Mouse (Mus musculus) heart, adult 2 months (tissue): ENCODE measurements around the gene Gm47955. TPM values are rescaled to one million over a fixed set of nuclear protein-coding genes. Genes with fewer than 3 reads are reported as not detected.
"Not testable (repeated sequence)": the region's sequence is repeated elsewhere in the genome, so short reads cannot be mapped to it uniquely, and the experiment has no call there.

Experiments
- DNase-seq, 2 experiments: peaks; one replicate each; pipeline ENCODE4 v3.0.0; 2021
- H3K27ac ChIP-seq: fragments of 200-600 bp; 2 replicates; pipeline ENCODE4 v1.8.1; 2022
- H3K27me3 ChIP-seq: fragments of 200-500 bp; 2 replicates; pipeline ENCODE4 v1.6.1; 2012; ENCODE audit warnings: mild to moderate bottlenecking, low read length, inconsistent platforms, mixed read lengths; ENCODE audit not compliant: control insufficient read depth, insufficient read depth
- H3K36me3 ChIP-seq: fragments of 200-500 bp; 2 replicates; pipeline ENCODE4 v1.6.1; 2012; ENCODE audit warnings: low read length, inconsistent platforms; ENCODE audit not compliant: control insufficient read depth, insufficient read depth
- H3K4me1 ChIP-seq: fragments of 200-500 bp; 2 replicates; pipeline ENCODE4 v1.6.1; 2011; ENCODE audit warnings: low read length; ENCODE audit not compliant: control insufficient read depth, insufficient read depth
- H3K4me3 ChIP-seq: fragments of 200-600 bp; 2 replicates; pipeline ENCODE4 v1.8.1; 2022
- H3K79me2 ChIP-seq: fragments of 200-500 bp; replicated peaks from 2 replicates; pipeline ENCODE4 v1.6.1; 2012; ENCODE audit warnings: mild to moderate bottlenecking, inconsistent platforms, low read length, moderate library complexity, mixed read lengths; ENCODE audit not compliant: control insufficient read depth, insufficient read depth
- H3K9ac ChIP-seq: fragments of 200-500 bp; 2 replicates; pipeline ENCODE4 v1.6.1; 2012; ENCODE audit warnings: low read depth, mild to moderate bottlenecking, control low read depth, inconsistent platforms, low read length, mixed read lengths
- CTCF ChIP-seq: fragments of 200-600 bp; IDR thresholded peaks from 2 replicates; pipeline ENCODE4 v1.8.1; 2022; ENCODE audit warnings: antibody characterized with exemption, mild to moderate bottlenecking, moderate library complexity
- EP300 ChIP-seq: fragments of 200-500 bp; IDR thresholded peaks from 2 replicates; pipeline ENCODE4 v1.6.1; 2011; ENCODE audit warnings: low read depth, low read length, control low read depth; ENCODE audit not compliant: insufficient read depth
- POLR2A ChIP-seq: fragments of 200-500 bp; IDR thresholded peaks from 2 replicates; pipeline ENCODE4 v1.6.1; 2011; ENCODE audit warnings: mild to moderate bottlenecking, low read depth, low read length, control low read depth; ENCODE audit not compliant: insufficient read depth
- WGBS: fragments of 180-500 bp; shearing (Covaris S2); methylation state at CpG from one replicate; pipeline ENCODE4 v1.1.7; 2018; 5-methylcytosine and 5-hydroxymethylcytosine counted together
- intact Hi-C: fragments of 180-260 bp; cut with DNase I; formaldehyde crosslinking; loops from one replicate; pipeline ENCODE4 v1.15.1; 2025
- polyA plus RNA-seq: library from polyadenylated mRNA; depleted of rRNA; stranded (reverse); fragments of >200 nt; gene quantifications from 2 replicates; pipeline ENCODE4 v1.2.3, GENCODE M21; 2012
- total RNA-seq, 2 experiments: library from RNA; stranded (reverse); gene quantifications; 2 replicates each; pipeline ENCODE4 v1.2.3; 2021

The Gm47955 gene
- total and polyA plus RNA-seq, 3 experiments = not detected

- H3K4me1 ChIP-seq = no peaks in the 10 kb centered on the region
- H3K4me3 ChIP-seq = no peak overlapping the region
- no peaks in the 10 kb centered on the region for H3K27me3 ChIP-seq
- no peaks in the 10 kb centered on the region for H3K79me2 ChIP-seq
- 95% methylated on average over 5 of the region's 5 CpGs for WGBS
- no peak overlapping the region for H3K9ac ChIP-seq
- TF ChIP-seq POLR2A (no peak), CTCF (no peak)
- no peaks in the 10 kb centered on the region for H3K36me3 ChIP-seq
- H3K27ac ChIP-seq = no peak overlapping the region
- intact Hi-C loops = no loop called here
- no peak for DNase-seq
Measured at GRCm38 (mm10) chr1:82938666-82939065, 21.4 kb upstream of the Gm47955 start.

GRCm38 (mm10) chr1:82942505-82942904 is 17.6 kb upstream of the Gm47955 start:
- H3K9ac ChIP-seq, H3K4me3 ChIP-seq, DNase-seq, H3K4me1 ChIP-seq, H3K79me2 ChIP-seq, intact Hi-C loops, H3K27me3 ChIP-seq, H3K27ac ChIP-seq, H3K36me3 ChIP-seq: not testable (repeated sequence)
- 77% methylated on average over 2 of the region's 2 CpGs for WGBS

DNA sequence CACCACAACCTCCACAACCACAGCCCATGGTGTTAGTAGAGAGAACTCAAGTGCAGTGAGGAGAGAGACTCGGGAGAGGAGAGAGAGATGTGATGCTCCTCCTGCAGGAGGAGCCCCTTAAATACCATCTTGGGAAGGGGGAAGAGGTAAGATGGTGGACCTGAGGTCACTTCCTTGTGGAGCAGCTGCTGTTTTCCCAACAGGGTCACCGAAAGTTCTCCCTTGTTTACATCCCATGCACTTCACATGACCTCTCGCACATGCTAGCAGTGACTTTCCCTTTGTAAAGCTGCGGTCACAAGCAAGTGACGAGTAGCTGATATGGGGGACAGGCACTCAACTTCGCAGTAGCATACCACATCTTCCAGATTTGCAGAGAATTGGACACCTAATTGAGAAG is 16.8 kb upstream of the Gm47955 start, which contains the start of gene A030003K21Rik:
A030003K21Rik (minus strand) TSS at position 94 of the 400 bp plus-strand sequence.
- DNase-seq, H3K27me3 ChIP-seq: not testable (repeated sequence)
- WGBS = no CpG with 5 or more reads among the region's 6 CpGs

GRCm38 (mm10) chr1:82946029-82946428 is 14.1 kb upstream of the Gm47955 start:
- H3K36me3 ChIP-seq, H3K9ac ChIP-seq, DNase-seq, H3K27me3 ChIP-seq, intact Hi-C loops, H3K79me2 ChIP-seq, H3K4me3 ChIP-seq, H3K27ac ChIP-seq, H3K4me1 ChIP-seq: not testable (repeated sequence)
- 100% methylated on average over 2 of the region's 2 CpGs for WGBS

More for the DNA sequence above, 16.8 kb upstream of the Gm47955 start, which contains the start of gene A030003K21Rik:
- H3K36me3 ChIP-seq, H3K9ac ChIP-seq, intact Hi-C loops, H3K4me1 ChIP-seq, H3K27ac ChIP-seq, H3K79me2 ChIP-seq, H3K4me3 ChIP-seq: not testable (repeated sequence)

GRCm38 (mm10) chr1:82948601-82949000 is 11.5 kb upstream of the Gm47955 start:
- DNase-seq = no peak
- Histone ChIP-seq H3K36me3 (no peaks in the 10 kb centered on the region), H3K79me2 (no peaks in the 10 kb centered on the region), H3K9ac (no peak overlapping the region), H3K4me1 (no peaks in the 10 kb centered on the region), H3K27ac (no peak overlapping the region), H3K27me3 (no peaks in the 10 kb centered on the region), H3K4me3 (no peak overlapping the region)
- no peak for TF ChIP-seq EP300
- no peak for TF ChIP-seq CTCF
- intact Hi-C loops = no loop called here
- 91% methylated on average over 2 of the region's 2 CpGs for WGBS

GRCm38 (mm10) chr1:82955913-82956312 is 4.2 kb upstream of the Gm47955 start, which contains the start of gene Gm7544:
Gene Gm7544 (minus strand): TSS chr1:82956013.
- H3K79me2 ChIP-seq, H3K36me3 ChIP-seq, H3K27ac ChIP-seq, H3K4me1 ChIP-seq, DNase-seq, H3K4me3 ChIP-seq, intact Hi-C loops, H3K9ac ChIP-seq, H3K27me3 ChIP-seq: not testable (repeated sequence)

GRCm38 (mm10) chr1:82966413-82966812 is 6.3 kb downstream of the Gm47955 start:
- no peaks in the 10 kb centered on the region for H3K4me1 ChIP-seq
- H3K9ac ChIP-seq = no peak overlapping the region
- H3K79me2 ChIP-seq = no peaks in the 10 kb centered on the region
- no peak overlapping the region for H3K27ac ChIP-seq
- no peak for DNase-seq
- no peaks in the 10 kb centered on the region for H3K27me3 ChIP-seq
- H3K36me3 ChIP-seq = no peaks in the 10 kb centered on the region
- H3K4me3 ChIP-seq = no peak overlapping the region
- 67% methylated on average over 3 of the region's 3 CpGs for WGBS
- TF ChIP-seq EP300 = no peak
- no peak for TF ChIP-seq CTCF
- TF ChIP-seq POLR2A = no peak
- intact Hi-C loops = no loop called here
